Mouse (Mus musculus): Measurements from ENCODE around the gene Rpp40.

The Rpp40 gene

GRCm38 (mm10) chr13:35905879-35906481 lies at the start of gene Rpp40:
Rpp40 (minus strand) TSS chr13:35906359.
- in situ Hi-C loops (cut with MboI, MseI) = no loop called here

- in situ Hi-C loops (cut with MboI, MseI) = loop anchor here (10.0 kb wide), 1 partner anchor 875 kb away; no protein-coding TSS in a partner anchor
These were observed 43.8 kb upstream of the Rpp40 start for GRCm38 (mm10) chr13:35949814-35950455.

GRCm38 (mm10) chr13:35947354-35948000 lies 41.3 kb upstream of the Rpp40 start:
- in situ Hi-C loops (cut with MboI, MseI) = loop anchor here (10.0 kb wide), 1 partner anchor 873 kb away; no protein-coding TSS in a partner anchor

GRCm38 (mm10) chr13:35946659-35947353 lies 40.6 kb upstream of the Rpp40 start:
- in situ Hi-C loops (cut with MboI, MseI) = loop anchor here (10.0 kb wide), 1 partner anchor 872 kb away; no protein-coding TSS in a partner anchor

GRCm38 (mm10) chr13:35940934-35941333 lies 34.8 kb upstream of the Rpp40 start:
- in situ Hi-C loops (cut with MboI, MseI) = loop anchor here (5.0 to 10.0 kb wide), 2 partner anchors 54 to 866 kb away; no protein-coding TSS in a partner anchor

- in situ Hi-C loops (cut with MboI, MseI) = loop anchor here (5.0 to 10.0 kb wide), 2 partner anchors 53 to 865 kb away; no protein-coding TSS in a partner anchor
These were observed 33.9 kb upstream of the Rpp40 start for GRCm38 (mm10) chr13:35939871-35940665.

- in situ Hi-C loops (cut with MboI, MseI) = no loop called here
These were observed 31.8 kb upstream of the Rpp40 start for GRCm38 (mm10) chr13:35937991-35938390.

- in situ Hi-C loops (cut with MboI, MseI) = no loop called here
These were observed 5.3 kb upstream of the Rpp40 start for GRCm38 (mm10) chr13:35911476-35911875.

- in situ Hi-C loops (cut with MboI, MseI) = no loop called here
These were observed 781 bp downstream of the Rpp40 start for GRCm38 (mm10) chr13:35905378-35905777.

GRCm38 (mm10) chr13:35892866-35893265 lies 13.3 kb downstream of the Rpp40 start:
- in situ Hi-C loops (cut with MboI, MseI) = no loop called here

- in situ Hi-C loops (cut with MboI, MseI) = loop anchor here (5.0 kb wide), 1 partner anchor 56 kb away; no protein-coding TSS in a partner anchor
These were observed 19.9 kb downstream of the Rpp40 start for GRCm38 (mm10) chr13:35886121-35886725.

- in situ Hi-C loops (cut with MboI, MseI) = no loop called here
These were observed 25.6 kb downstream of the Rpp40 start for GRCm38 (mm10) chr13:35880555-35881046.

- in situ Hi-C loops (cut with MboI, MseI) = no loop called here
These were observed 26.6 kb downstream of the Rpp40 start for GRCm38 (mm10) chr13:35879519-35879918.

- in situ Hi-C loops (cut with MboI, MseI) = no loop called here
These were observed 27.1 kb downstream of the Rpp40 start for GRCm38 (mm10) chr13:35879068-35879467.

- in situ Hi-C loops (cut with MboI, MseI) = no loop called here
These were observed 27.9 kb downstream of the Rpp40 start for GRCm38 (mm10) chr13:35878282-35878681.

GRCm38 (mm10) chr13:35875396-35875795 lies 30.8 kb downstream of the Rpp40 start:
- in situ Hi-C loops (cut with MboI, MseI) = no loop called here

- in situ Hi-C loops (cut with MboI, MseI) = no loop called here
These were observed 35.1 kb downstream of the Rpp40 start for GRCm38 (mm10) chr13:35871107-35871506.

- in situ Hi-C loops (cut with MboI, MseI) = no loop called here
These were observed 35.5 kb downstream of the Rpp40 start for GRCm38 (mm10) chr13:35870659-35871058.

GRCm38 (mm10) chr13:35860916-35861315 lies 45.2 kb downstream of the Rpp40 start:
- in situ Hi-C loops (cut with MboI, MseI) = no loop called here

GRCm38 (mm10) chr13:35857486-35857885 lies 48.7 kb downstream of the Rpp40 start:
- in situ Hi-C loops (cut with MboI, MseI) = no loop called here

All from T-helper 1 cell (primary cell).